Mouse (Mus musculus) urinary bladder, postnatal 25 days (tissue): ENCODE measurements at regions not wholly inside any gene's neighbourhood (a gene's known extent, or its start where the extent isn't known, plus 50 kb on each side); places are given as distances from the start of the nearest gene placed in this dataset.

Experiments
- DNase-seq: peaks from one replicate; pipeline ENCODE4 v3.0.0; 2022; ENCODE audit warnings: low spot score

- no peak for DNase-seq
Observed at GRCm38 (mm10) chr6:51103236-51103635, 329.2 kb upstream of the Nfe2l3 start.

GRCm38 (mm10) chr6:51104336-51104735, 328.1 kb upstream of the Nfe2l3 start:
- DNase-seq: no peak

- no peak for DNase-seq
Observed at GRCm38 (mm10) chr6:51108336-51108956, 324.0 kb upstream of the Nfe2l3 start.

GRCm38 (mm10) chr6:51110596-51110995, 321.9 kb upstream of the Nfe2l3 start:
- DNase-seq: no peak

GRCm38 (mm10) chr6:51114604-51115333, 317.7 kb upstream of the Nfe2l3 start:
- DNase-seq: no peak

- no peak for DNase-seq
Observed at GRCm38 (mm10) chr6:51118833-51119535, 313.5 kb upstream of the Nfe2l3 start.

GRCm38 (mm10) chr6:51119691-51120302, 312.7 kb upstream of the Nfe2l3 start:
- DNase-seq: peak; percentile 35

GRCm38 (mm10) chr6:51122941-51123340, 309.5 kb upstream of the Nfe2l3 start:
- no peak for DNase-seq

GRCm38 (mm10) chr6:51127851-51128250, 304.6 kb upstream of the Nfe2l3 start:
- DNase-seq: no peak

- DNase-seq: no peak
Observed at GRCm38 (mm10) chr6:51129096-51129495, 303.4 kb upstream of the Nfe2l3 start.

GRCm38 (mm10) chr6:51129591-51129990, 302.9 kb upstream of the Nfe2l3 start:
- no peak for DNase-seq

- no peak for DNase-seq
Observed at GRCm38 (mm10) chr6:51144762-51145161, 287.7 kb upstream of the Nfe2l3 start.

- no peak for DNase-seq
Observed at GRCm38 (mm10) chr6:51145863-51146262, 286.6 kb upstream of the Nfe2l3 start.

- DNase-seq: no peak
Observed at GRCm38 (mm10) chr6:51148821-51149220, 283.6 kb upstream of the Nfe2l3 start.

- DNase-seq: no peak
Observed at GRCm38 (mm10) chr6:51150066-51150465, 282.4 kb upstream of the Nfe2l3 start.

GRCm38 (mm10) chr6:51150486-51150885, 282.0 kb upstream of the Nfe2l3 start:
- no peak for DNase-seq

- DNase-seq: no peak
Observed at GRCm38 (mm10) chr6:51150916-51151315, 281.6 kb upstream of the Nfe2l3 start.

GRCm38 (mm10) chr6:51156836-51157370, 275.6 kb upstream of the Nfe2l3 start:
- no peak for DNase-seq

GRCm38 (mm10) chr6:51161149-51161548, 271.3 kb upstream of the Nfe2l3 start:
- DNase-seq: no peak

- DNase-seq: no peak
Observed at GRCm38 (mm10) chr6:51162208-51163082, 270.0 kb upstream of the Nfe2l3 start.

GRCm38 (mm10) chr6:51163266-51163665, 269.2 kb upstream of the Nfe2l3 start:
- no peak for DNase-seq
